Mouse (Mus musculus): ENCODE results near the gene D6Wsu163e.

Gene D6Wsu163e

GRCm38 (mm10) chr6:126939487-126940171, at the start of gene D6Wsu163e, which contains the start of gene Rad51ap1:
D6Wsu163e (plus strand) TSS chr6:126939962.
Rad51ap1 (minus strand) TSS chr6:126939587.
- DNase-seq (ENCODE audit: low read depth, low spot score), result peak; percentile 98

- no peak for DNase-seq (ENCODE audit: low read depth, low spot score)
Observed at GRCm38 (mm10) chr6:126907378-126907777, 32.4 kb upstream of the D6Wsu163e start.

- DNase-seq (ENCODE audit: low read depth, low spot score), result no peak
Observed at GRCm38 (mm10) chr6:126907876-126908275, 31.9 kb upstream of the D6Wsu163e start.

GRCm38 (mm10) chr6:126910727-126911126, 29.0 kb upstream of the D6Wsu163e start:
- DNase-seq (ENCODE audit: low read depth, low spot score), result no peak

- no peak for DNase-seq (ENCODE audit: low read depth, low spot score)
Observed at GRCm38 (mm10) chr6:126914928-126915327, 24.8 kb upstream of the D6Wsu163e start.

GRCm38 (mm10) chr6:126921111-126921881, 18.5 kb upstream of the D6Wsu163e start, which contains the start of gene Dyrk4:
Dyrk4 (minus strand) TSS chr6:126921839.
- DNase-seq (ENCODE audit: low read depth, low spot score), result peak; percentile 81

- no peak for DNase-seq (ENCODE audit: low read depth, low spot score)
Observed at GRCm38 (mm10) chr6:126932896-126933295, 6.9 kb upstream of the D6Wsu163e start.

GRCm38 (mm10) chr6:126938047-126938446, 1.7 kb upstream of the D6Wsu163e start:
- peak; percentile 55 for DNase-seq (ENCODE audit: low read depth, low spot score)

GRCm38 (mm10) chr6:126938853-126939486, 792 bp upstream of the D6Wsu163e start:
- no peak for DNase-seq (ENCODE audit: low read depth, low spot score)

- peak; percentile 54 for DNase-seq (ENCODE audit: low read depth, low spot score)
Observed at GRCm38 (mm10) chr6:126940451-126940850, 689 bp downstream of the D6Wsu163e start.

- no peak for DNase-seq (ENCODE audit: low read depth, low spot score)
Observed at GRCm38 (mm10) chr6:126948336-126948735, 8.6 kb downstream of the D6Wsu163e start.

GRCm38 (mm10) chr6:126955734-126956133, 16.0 kb downstream of the D6Wsu163e start:
- peak; percentile 88 for DNase-seq (ENCODE audit: low read depth, low spot score)

- DNase-seq (ENCODE audit: low read depth, low spot score), result no peak
Observed at GRCm38 (mm10) chr6:126961371-126962018, 21.7 kb downstream of the D6Wsu163e start.

- no peak for DNase-seq (ENCODE audit: low read depth, low spot score)
Observed at GRCm38 (mm10) chr6:126962709-126963108, 22.9 kb downstream of the D6Wsu163e start.

GRCm38 (mm10) chr6:126963426-126963825, 23.7 kb downstream of the D6Wsu163e start:
- DNase-seq (ENCODE audit: low read depth, low spot score), result no peak

GRCm38 (mm10) chr6:126966241-126967026, 26.7 kb downstream of the D6Wsu163e start:
- DNase-seq (ENCODE audit: low read depth, low spot score), result no peak

GRCm38 (mm10) chr6:126981539-126982234, 41.9 kb downstream of the D6Wsu163e start:
- DNase-seq (ENCODE audit: low read depth, low spot score), result no peak

GRCm38 (mm10) chr6:126993676-126994075, 53.9 kb downstream of the D6Wsu163e start:
- no peak for DNase-seq (ENCODE audit: low read depth, low spot score)

- no peak for DNase-seq (ENCODE audit: low read depth, low spot score)
Observed at GRCm38 (mm10) chr6:126995494-126995893, 55.7 kb downstream of the D6Wsu163e start.

GRCm38 (mm10) chr6:126996399-126996798, 56.6 kb downstream of the D6Wsu163e start:
- no peak for DNase-seq (ENCODE audit: low read depth, low spot score)

All from ZHBTc4 (cell line).